16 mouse cellular contexts compared by ENCODE assay signal in the genomic region with DNA sequence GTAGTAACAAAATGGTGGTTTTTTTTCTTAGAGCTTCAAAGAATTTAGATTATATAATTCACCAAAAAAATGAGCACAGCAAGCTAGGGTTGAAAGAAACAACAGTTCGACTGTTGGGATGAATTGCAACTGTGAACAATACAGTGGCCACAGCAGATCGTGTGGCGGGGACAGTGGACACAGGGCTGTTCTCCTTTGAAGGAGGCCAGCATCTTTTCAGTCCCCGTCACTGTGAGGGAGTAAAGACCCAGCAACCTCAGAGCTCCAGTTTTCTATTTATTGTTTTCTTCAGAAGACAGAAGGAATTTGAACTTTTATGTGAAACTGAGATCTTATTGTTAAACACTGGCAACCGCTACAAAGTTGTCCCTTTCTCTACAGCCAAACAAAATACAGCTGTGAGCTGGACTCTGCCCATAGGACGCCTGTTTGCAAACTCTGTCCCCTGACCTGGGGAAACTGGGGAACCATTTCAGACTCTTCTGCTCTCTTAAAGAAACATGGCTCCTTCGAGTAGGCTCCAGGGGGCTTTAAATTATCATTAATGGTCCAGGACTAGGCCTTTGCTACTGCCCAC.
DNase-seq lines count a peak whose midpoint lies in the region; ATAC-seq and TF ChIP-seq lines count a peak whose summit lies in the region.
"Had no signal": no experiment of that assay in that cellular context is flagged by ENCODE, and none has a peak within 500 bp of the region (broad histone marks: within the 10 kb centered on the region; RNA-seq: fewer than 3 reads in every experiment).

No protein-coding gene starts in this region.

- no peaks in the 10 kb centered on the region for H3K4me1 ChIP-seq in heart, adult 2 months (ENCODE audit: control insufficient read depth, insufficient read depth, low read length)
- peaks cover 3% of the 10 kb centered on the region; the same call in 1 of the 2 replicates for H3K4me1 ChIP-seq in lung, embryonic 16.5 days (replicated peaks; ENCODE audit: control insufficient read depth, insufficient read depth, low read length)
- H3K4me1 ChIP-seq in heart, embryonic 13.5 days, result peaks cover 19% of the 10 kb centered on the region

- H3K9ac ChIP-seq in heart, adult 2 months (ENCODE audit: low read depth, low read length), result no peak overlapping the region
- H3K9ac ChIP-seq in lung, embryonic 16.5 days (ENCODE audit: low read length), result no peak overlapping the region
- no peak overlapping the region for H3K9ac ChIP-seq in heart, embryonic 13.5 days
- H3K9ac ChIP-seq: heart, embryonic 15.5 days had no signal

- TF ChIP-seq CTCF in heart, adult 2 months (IDR thresholded peaks at IDR 0.05), result no peak

- no peak overlapping the region for H3K4me2 ChIP-seq in lung, embryonic 16.5 days (ENCODE audit: low read depth, low read length)
- no peak overlapping the region for H3K4me2 ChIP-seq in heart, embryonic 13.5 days
- H3K4me2 ChIP-seq: heart, embryonic 15.5 days had no signal

- H3K4me3 ChIP-seq in heart, adult 2 months, result no peak overlapping the region
- no peak overlapping the region for H3K4me3 ChIP-seq in lung, embryonic 16.5 days (ENCODE audit: low read length)
- no peak overlapping the region for H3K4me3 ChIP-seq in heart, embryonic 13.5 days
- H3K4me3 ChIP-seq: heart, embryonic 15.5 days had no signal

- DNase-seq in heart, adult 2 months, result peak in 1 of 2 experiments; percentile 28
- DNase-seq in heart, postnatal 4 days, result no peak
- no peak for DNase-seq in lung, postnatal 4 days
- DNase-seq in kidney, postnatal 4 days, result peak; percentile 27 to 51
- DNase-seq in ovary, postnatal 14 days (ENCODE audit: low spot score), result no peak
- DNase-seq in spleen, adult 12 weeks (ENCODE audit: low spot score), result no peak
- DNase-seq: adrenal gland, postnatal 36 days; cerebellum, postnatal 10 days; midbrain, embryonic 14.5 days; right cerebral cortex, postnatal 25 days; thymus, adult 2 months had no signal

- ATAC-seq in lung, embryonic 16.5 days (ENCODE audit: low read depth), result peak; percentile 73
- ATAC-seq in heart, embryonic 13.5 days (ENCODE audit: extremely low read depth, insufficient number of reproducible peaks, low FRiP score, low TSS enrichment), result no peak
- ATAC-seq: hindbrain, embryonic 16.5 days had no signal

- no peaks in the 10 kb centered on the region for H3K27me3 ChIP-seq in heart, adult 2 months (ENCODE audit: control insufficient read depth, insufficient read depth, low read length)
- no peaks in the 10 kb centered on the region for H3K27me3 ChIP-seq in lung, embryonic 16.5 days (ENCODE audit: control insufficient read depth, insufficient read depth, low read depth, low read length)
- no peaks in the 10 kb centered on the region for H3K27me3 ChIP-seq in heart, embryonic 13.5 days (replicated peaks)
- H3K27me3 ChIP-seq: CH12.LX; heart, embryonic 15.5 days had no signal

- no peak for TF ChIP-seq POLR2A in heart, adult 2 months (IDR thresholded peaks at IDR 0.05; ENCODE audit: insufficient read depth, low read depth, low read length)

- H3K36me3 ChIP-seq in heart, adult 2 months (ENCODE audit: control insufficient read depth, insufficient read depth, low read length), result no peaks in the 10 kb centered on the region
- H3K36me3 ChIP-seq in lung, embryonic 16.5 days (ENCODE audit: control insufficient read depth, insufficient read depth, low read length), result no peaks in the 10 kb centered on the region
- no peaks in the 10 kb centered on the region for H3K36me3 ChIP-seq in heart, embryonic 13.5 days
- H3K36me3 ChIP-seq: heart, embryonic 15.5 days had no signal

- WGBS in heart, adult 2 months, result 55% methylated on average over 7 of the region's 7 CpGs
- 31% methylated on average over 7 of the region's 7 CpGs for WGBS in lung, embryonic 16.5 days
- 49% methylated on average over 7 of the region's 7 CpGs for WGBS in heart, embryonic 13.5 days

- H3K27ac ChIP-seq in heart, adult 2 months, result peak overlapping the region; percentile 40
- H3K27ac ChIP-seq in lung, embryonic 16.5 days (ENCODE audit: low read length), result peak overlapping the region; percentile 74
- H3K27ac ChIP-seq in heart, embryonic 13.5 days (replicated peaks), result peak overlapping the region; percentile 43
- H3K27ac ChIP-seq: heart, embryonic 15.5 days had no signal

- no peak for TF ChIP-seq EP300 in heart, adult 2 months (IDR thresholded peaks at IDR 0.05; ENCODE audit: insufficient read depth, low read depth, low read length)

- intact Hi-C loops in heart, adult 2 months (cut with DNase I), result no loop called here

- no peaks in the 10 kb centered on the region for H3K79me2 ChIP-seq in heart, adult 2 months (replicated peaks; ENCODE audit: control insufficient read depth, insufficient read depth, low read length)

- peaks cover 3% of the 10 kb centered on the region for H3K9me3 ChIP-seq in lung, embryonic 16.5 days (ENCODE audit: control insufficient read depth, low read length)
- H3K9me3 ChIP-seq in heart, embryonic 13.5 days, result peaks cover 3% of the 10 kb centered on the region; the same call in 1 of the 2 replicates
- H3K9me3 ChIP-seq: heart, embryonic 15.5 days had no signal

Comparison
In these comparisons a context has a peak if more than half of its experiments do, and no peak if none do; other contexts are left out.
1. DNase-seq: peak in kidney, postnatal 4 days (2 of 2); none in heart, postnatal 4 days (single experiment), lung, postnatal 4 days (0 of 2), ovary, postnatal 14 days (single experiment) and spleen, adult 12 weeks (single experiment).
2. Peak in every context shown above with its lines, with median percentiles within 50 percentile points of each other: H3K27ac ChIP-seq.